8 mouse cellular contexts compared by ENCODE assay signal in the genomic region with DNA sequence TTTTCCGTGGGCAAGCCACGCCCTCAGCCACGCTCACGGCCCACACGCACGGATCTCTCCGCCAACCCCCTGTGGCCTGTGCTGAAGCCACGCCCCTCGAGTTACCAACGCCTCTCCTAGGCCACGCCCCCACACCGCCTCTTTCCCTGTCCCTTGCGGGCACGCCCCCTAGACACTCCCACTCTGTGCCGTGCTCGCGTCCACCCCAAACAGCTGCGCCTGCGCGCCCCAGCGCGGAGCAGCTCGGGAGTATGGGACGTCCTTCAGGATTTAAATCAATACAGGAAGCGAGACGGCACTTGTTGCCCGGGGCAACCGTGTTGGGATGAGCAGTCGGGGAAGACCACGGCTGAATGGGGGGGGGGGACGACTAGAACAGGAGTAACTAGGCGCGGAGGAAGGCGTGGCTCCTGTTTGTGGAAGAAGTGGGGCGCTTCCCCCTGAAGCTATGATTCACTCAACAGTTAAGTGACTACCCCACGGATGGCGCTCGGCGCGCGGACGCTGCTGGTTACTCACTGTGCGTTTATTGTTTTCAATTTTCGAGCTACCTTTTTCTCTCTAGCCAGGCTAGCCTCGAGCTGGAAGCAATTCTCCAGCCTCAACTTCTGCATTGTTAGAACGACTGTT. TPM values are rescaled to one million over a fixed set of nuclear protein-coding genes. Genes with fewer than 3 reads are reported as not detected.
A peak's percentile ranks its signal among the peaks of the same experiment; 100 is the strongest.
DNase-seq lines count a peak whose midpoint lies in the region; ATAC-seq lines count a peak whose summit lies in the region.

No protein-coding gene starts in this region.

- DNase-seq in embryo, embryonic 10 days (ENCODE audit: low spot score), result peak; percentile 100
- peak; percentile 100 for DNase-seq in gastrocnemius, postnatal 10 days
- DNase-seq in induced T-regulatory cell, adult 2 months (ENCODE audit: low read depth), result peak; percentile 100
- peak; percentile 99 to 100 for DNase-seq in left cerebral cortex, adult 9 months (ENCODE audit: low spot score in 2 of 2)
- peak; percentile 100 for DNase-seq in right cerebral cortex, postnatal 14 days
- peak; percentile 100 for DNase-seq in urinary bladder, postnatal 36 days (ENCODE audit: low spot score in 2 of 2)

- ATAC-seq in activated CD4-positive, CD25-positive, alpha-beta regulatory T cell, adult 4 months, result peak; percentile 91
- peak; percentile 81 for ATAC-seq in megakaryocyte progenitor cell, adult 5-6 weeks (replicated peaks; ENCODE audit: poor library complexity)

RNA-seq across cellular contexts. Expression of gene Fzr1, which starts 0.4 kb away (rescaled TPM):
- polyA plus RNA-seq in activated CD4-positive, CD25-positive, alpha-beta regulatory T cell, adult 4 months (2017; shearing (Covaris generic)), result 10 to 100 TPM; 19.3 to 20.1 TPM
- total RNA-seq in gastrocnemius, postnatal 10 days (2021), result 10 to 100 TPM; 17.6 to 24.1 TPM
- total RNA-seq in megakaryocyte progenitor cell, adult 5-6 weeks (2015), result 17.1 and 21.7 TPM in 2 replicates
- 17.3 and 17.8 TPM in 2 replicates for total RNA-seq in megakaryocyte progenitor cell, adult 5-6 weeks (2017)

RNA-seq across cellular contexts. Expression of gene Dohh, which starts 5.6 kb away (rescaled TPM):
- polyA plus RNA-seq in activated CD4-positive, CD25-positive, alpha-beta regulatory T cell, adult 4 months (2017; shearing (Covaris generic)), result 10 to 100 TPM; 12.7 to 13.7 TPM
- total RNA-seq in gastrocnemius, postnatal 10 days (2021), result 10 to 100 TPM; 40.3 to 46.7 TPM
- 9.3 and 13.7 TPM in 2 replicates for total RNA-seq in megakaryocyte progenitor cell, adult 5-6 weeks (2015)
- 36.5 and 52.5 TPM in 2 replicates for total RNA-seq in megakaryocyte progenitor cell, adult 5-6 weeks (2017)

RNA-seq across cellular contexts. Expression of gene Gm48551, which starts 5.6 kb away (rescaled TPM):
- 1 to 10 TPM; 1.1 to 1.2 TPM for polyA plus RNA-seq in activated CD4-positive, CD25-positive, alpha-beta regulatory T cell, adult 4 months (2017; shearing (Covaris generic))
- total RNA-seq in gastrocnemius, postnatal 10 days (2021), result under 1 TPM; 0.40 to 0.45 TPM
- 2.6 and 3.0 TPM in 2 replicates for total RNA-seq in megakaryocyte progenitor cell, adult 5-6 weeks (2015)
- total RNA-seq in megakaryocyte progenitor cell, adult 5-6 weeks (2017), result 0.62 and 1.7 TPM in 2 replicates

RNA-seq across cellular contexts. Expression of gene Gm48552, which starts 10.1 kb away (rescaled TPM):
- 1 to 10 TPM in 1 of 2 experiments, not detected in 1; 1.4 TPM for polyA plus RNA-seq in activated CD4-positive, CD25-positive, alpha-beta regulatory T cell, adult 4 months (2017; shearing (Covaris generic))
- total RNA-seq in gastrocnemius, postnatal 10 days (2021), result 1 to 10 TPM in 1 of 2 experiments, under 1 TPM in 1; 0.33 to 2.0 TPM
- total RNA-seq in megakaryocyte progenitor cell, adult 5-6 weeks (2015), result not detected in 2 replicates
- total RNA-seq in megakaryocyte progenitor cell, adult 5-6 weeks (2017), result 0.46 TPM in 1 of 2 replicates, not detected in the other

RNA-seq across cellular contexts. Expression of gene 4930404N11Rik, which starts 13.1 kb away (rescaled TPM):
- polyA plus RNA-seq in activated CD4-positive, CD25-positive, alpha-beta regulatory T cell, adult 4 months (2017; shearing (Covaris generic)), result 1 to 10 TPM in 1 of 2 experiments, not detected in 1; 2.1 TPM
- total RNA-seq in gastrocnemius, postnatal 10 days (2021), result 1 to 10 TPM in 1 of 2 experiments, under 1 TPM in 1; 0.85 to 1.4 TPM
- total RNA-seq in megakaryocyte progenitor cell, adult 5-6 weeks (2015), result 0.59 and 0.99 TPM in 2 replicates
- total RNA-seq in megakaryocyte progenitor cell, adult 5-6 weeks (2017), result 0.92 and 2.2 TPM in 2 replicates

Comparison
In these comparisons a context has a peak if more than half of its experiments do, and no peak if none do; other contexts are left out.
1. Peak in every context shown above with its lines: DNase-seq and ATAC-seq.